Mouse (Mus musculus) E14TG2a.4 (cell line): ENCODE data around the gene Eral1.

Source experiments
- H3K27me3 ChIP-seq: 2 replicates; pipeline ENCODE4 v1.6.1; 2014; ENCODE audit warnings: low read length, control low read depth; ENCODE audit not compliant: insufficient read depth
- H3K36me3 ChIP-seq: 2 replicates; pipeline ENCODE4 v1.6.1; 2014; ENCODE audit warnings: low read length, control low read depth; ENCODE audit not compliant: insufficient read depth
- H3K4me1 ChIP-seq: replicated peaks from 2 replicates; pipeline ENCODE4 v1.6.1; 2014; ENCODE audit warnings: low read depth, low read length, control low read depth
- H3K4me3 ChIP-seq: replicated peaks from 2 replicates; pipeline ENCODE4 v1.5.1; 2014; ENCODE audit warnings: mild to moderate bottlenecking, low read length
- H3K9me3 ChIP-seq: 2 replicates; pipeline ENCODE4 v1.6.1; 2014; ENCODE audit warnings: low read length, control low read depth
- CTCF ChIP-seq: conservative IDR thresholded peaks from 2 replicates; pipeline ENCODE4 v1.5.1; 2014; ENCODE audit warnings: low read length
- NANOG ChIP-seq: IDR thresholded peaks from 2 replicates; pipeline ENCODE4 v1.6.1; 2014; ENCODE audit warnings: borderline replicate concordance, low read length, mixed read lengths
- POU5F1 ChIP-seq: IDR thresholded peaks from 2 replicates; pipeline ENCODE4 v1.6.1; 2014; ENCODE audit warnings: low read length, borderline replicate concordance

The Eral1 gene

GRCm38 (mm10) chr11:78097077-78097476 is 16.9 kb upstream of the Eral1 start:
- TF ChIP-seq POU5F1 (no peak), NANOG (no peak), CTCF (no peak)

GRCm38 (mm10) chr11:78095144-78095516 is 14.9 kb upstream of the Eral1 start:
- Histone ChIP-seq H3K4me3 (peak overlapping the region; percentile 92), H3K27me3 (no peaks in the 10 kb centered on the region), H3K9me3 (no peaks in the 10 kb centered on the region), H3K36me3 (0 out of 2 replicates have a peak, but pooled peaks cover 3% of the 10 kb centered on the region), H3K4me1 (peaks cover 48% of the 10 kb centered on the region)
- TF ChIP-seq POU5F1: no peak
- no peak for TF ChIP-seq NANOG
- no peak for TF ChIP-seq CTCF

More at GRCm38 (mm10) chr11:78097077-78097476, 16.9 kb upstream of the Eral1 start:
- Histone ChIP-seq H3K36me3 (peaks cover 15% of the 10 kb centered on the region), H3K27me3 (no peaks in the 10 kb centered on the region), H3K9me3 (no peaks in the 10 kb centered on the region), H3K4me3 (no peak overlapping the region), H3K4me1 (peaks cover 56% of the 10 kb centered on the region)

- peak within 1 kb of the TSS; percentile 92 for H3K4me3 ChIP-seq
- H3K9me3 ChIP-seq: no peaks in the 10 kb centered on the region
- no peaks in the 10 kb centered on the region for H3K27me3 ChIP-seq
- H3K36me3 ChIP-seq: 0 out of 2 replicates have a peak, but pooled peaks cover 3% of the 10 kb centered on the region
- H3K4me1 ChIP-seq: peaks cover 44% of the 10 kb centered on the region
- TF ChIP-seq CTCF: no peak
- no peak for TF ChIP-seq POU5F1
- no peak for TF ChIP-seq NANOG
Observed at GRCm38 (mm10) chr11:78094504-78095143, 14.4 kb upstream of the Eral1 start, which contains the start of gene Fam222b. Fam222b (plus strand) TSS chr11:78094660.

DNA sequence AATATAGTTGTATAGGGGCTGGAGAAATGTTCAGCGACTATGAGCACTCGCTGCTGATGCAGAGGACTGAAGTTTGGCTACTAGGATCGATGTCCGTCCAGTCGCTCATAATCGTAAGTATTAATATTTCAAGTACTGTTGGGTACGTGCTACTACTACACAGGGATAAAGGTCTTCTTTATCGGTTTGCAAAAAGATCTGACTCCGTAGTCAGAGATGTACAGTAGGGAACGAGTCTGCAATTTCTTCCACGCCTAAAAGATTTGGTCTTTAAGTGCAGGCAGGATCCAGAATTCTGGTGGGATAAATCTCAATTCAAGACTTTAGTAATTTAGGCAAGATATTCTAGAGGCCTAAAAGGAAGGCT is 13.9 kb upstream of the Eral1 start:
- Histone ChIP-seq H3K4me1 (peaks cover 43% of the 10 kb centered on the region), H3K27me3 (no peaks in the 10 kb centered on the region)
- no peak for TF ChIP-seq NANOG
- no peak for TF ChIP-seq POU5F1
- TF ChIP-seq CTCF: no peak

DNA sequence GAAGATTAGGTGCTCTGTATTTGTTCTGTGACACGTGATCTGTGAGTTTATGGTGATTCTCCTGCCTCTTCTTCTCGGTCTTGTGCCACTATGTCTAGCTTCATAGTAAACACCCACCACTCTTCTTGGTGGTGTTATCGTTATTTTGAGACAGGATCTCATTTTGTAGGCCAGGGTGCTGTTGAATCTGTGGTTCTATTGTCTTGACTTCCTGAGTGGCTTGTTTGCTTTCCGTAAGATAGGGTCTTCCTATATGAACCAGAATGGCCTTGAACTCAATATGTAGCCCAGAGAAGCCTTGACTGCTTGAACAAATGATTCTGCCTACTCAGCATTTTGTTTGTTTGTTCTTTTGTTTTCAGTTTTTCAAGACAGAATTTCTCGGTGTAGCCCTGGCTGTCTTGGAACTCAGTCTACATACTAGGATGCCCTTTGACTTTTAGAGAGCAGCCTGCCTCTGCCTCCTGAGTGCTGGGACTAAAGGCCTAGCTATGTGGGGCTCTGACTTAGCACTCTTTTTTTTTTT is 7.6 kb upstream of the Eral1 start:
- no peaks in the 10 kb centered on the region for H3K36me3 ChIP-seq
- no peaks in the 10 kb centered on the region for H3K27me3 ChIP-seq
- H3K4me1 ChIP-seq: peaks cover 15% of the 10 kb centered on the region
- no peak overlapping the region for H3K4me3 ChIP-seq
- TF ChIP-seq NANOG (no peak), POU5F1 (no peak), CTCF (no peak)
- H3K9me3 ChIP-seq: no peaks in the 10 kb centered on the region

More for the DNA sequence above, 13.9 kb upstream of the Eral1 start:
- Histone ChIP-seq H3K4me3 (peak overlapping the region; percentile 92), H3K9me3 (no peaks in the 10 kb centered on the region), H3K36me3 (0 out of 2 replicates have a peak, but pooled peaks cover 2% of the 10 kb centered on the region)

DNA sequence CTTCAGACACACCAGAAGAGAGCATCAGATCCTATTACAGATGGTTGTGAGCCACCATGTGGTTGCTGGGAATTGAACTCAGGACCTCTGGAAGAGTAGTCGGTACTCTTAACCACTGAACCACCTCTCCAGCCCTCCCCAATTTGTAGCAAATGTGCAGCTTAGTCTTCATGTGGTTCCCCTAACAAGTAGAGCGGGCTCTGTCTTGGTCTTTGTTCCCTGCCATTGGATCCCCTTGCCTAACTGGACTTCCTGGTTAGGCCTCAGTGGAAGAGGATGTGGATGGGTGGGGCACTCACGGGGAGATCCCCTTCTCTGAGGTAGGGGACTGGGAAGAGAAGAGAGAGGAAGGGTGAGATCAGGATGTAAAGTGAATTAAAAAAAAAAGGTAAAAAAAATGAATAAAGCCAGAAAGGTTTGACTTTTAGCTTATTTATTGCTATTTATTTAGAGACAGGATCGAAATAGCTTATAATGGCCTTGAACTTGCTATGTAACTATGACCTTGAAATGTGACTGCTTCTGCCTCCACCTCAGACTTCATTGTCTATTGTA is 6.8 kb upstream of the Eral1 start:
- TF ChIP-seq NANOG: no peak
- TF ChIP-seq POU5F1: no peak
- no peak for TF ChIP-seq CTCF
- Histone ChIP-seq H3K27me3 (no peaks in the 10 kb centered on the region), H3K36me3 (no peaks in the 10 kb centered on the region), H3K9me3 (no peaks in the 10 kb centered on the region), H3K4me1 (peaks cover 15% of the 10 kb centered on the region), H3K4me3 (no peak overlapping the region)

- TF ChIP-seq POU5F1 (no peak), CTCF (no peak), NANOG (no peak)
- Histone ChIP-seq H3K9me3 (no peaks in the 10 kb centered on the region), H3K4me3 (no peak overlapping the region), H3K36me3 (no peaks in the 10 kb centered on the region), H3K4me1 (peaks cover 34% of the 10 kb centered on the region), H3K27me3 (no peaks in the 10 kb centered on the region)
Observed at GRCm38 (mm10) chr11:78083595-78083994, 3.4 kb upstream of the Eral1 start.

DNA sequence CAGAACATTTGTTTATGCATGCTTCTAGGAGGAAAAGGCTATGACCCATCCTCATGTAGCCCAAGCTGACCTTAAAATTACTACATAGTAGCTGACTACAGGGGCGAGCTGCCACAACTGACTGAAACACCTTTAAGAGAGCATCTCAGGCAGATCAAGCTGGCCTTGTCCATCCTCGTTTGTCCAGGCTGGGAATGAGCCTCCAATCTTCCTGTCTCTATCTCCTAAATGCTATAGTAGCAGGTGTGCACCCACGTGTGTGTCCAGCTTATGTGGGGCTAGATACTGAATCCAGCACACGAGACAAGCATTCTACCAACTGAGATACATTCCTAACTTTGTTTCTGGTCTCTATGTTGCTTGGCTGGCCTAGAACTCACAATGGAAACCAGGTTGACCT is 5.5 kb downstream of the Eral1 start:
- Histone ChIP-seq H3K4me3 (no peak overlapping the region), H3K4me1 (peaks cover 40% of the 10 kb centered on the region)
- TF ChIP-seq NANOG (no peak), POU5F1 (no peak), CTCF (no peak)

GRCm38 (mm10) chr11:78074277-78074652 is 5.9 kb downstream of the Eral1 start:
- Histone ChIP-seq H3K27me3 (no peaks in the 10 kb centered on the region), H3K36me3 (peaks cover 57% of the 10 kb centered on the region), H3K9me3 (no peaks in the 10 kb centered on the region), H3K4me1 (peaks cover 36% of the 10 kb centered on the region), H3K4me3 (no peak overlapping the region)
- TF ChIP-seq CTCF (no peak), NANOG (no peak), POU5F1 (no peak)

More for the DNA sequence above, 5.5 kb downstream of the Eral1 start:
- Histone ChIP-seq H3K27me3 (no peaks in the 10 kb centered on the region), H3K9me3 (no peaks in the 10 kb centered on the region), H3K36me3 (peaks cover 57% of the 10 kb centered on the region)
